Mouse (Mus musculus) cerebellum, adult 2 months (tissue): ENCODE data around the gene Fkbp8. TPM values are rescaled to one million over a fixed set of nuclear protein-coding genes. Genes with fewer than 3 reads are reported as not detected.

Experiments
- DNase-seq, 2 experiments: peaks; one replicate each; pipeline ENCODE4 v3.0.0; 2021
- H3K27ac ChIP-seq: fragments of 200-500 bp; 2 replicates; pipeline ENCODE4 v1.5.1; 2012; ENCODE audit warnings: low read length, control low read depth, inconsistent platforms; ENCODE audit not compliant: insufficient read depth
- H3K27me3 ChIP-seq: fragments of 200-500 bp; 2 replicates; pipeline ENCODE4 v1.6.1; 2012; ENCODE audit warnings: inconsistent platforms, mild to moderate bottlenecking, low read length, moderate library complexity; ENCODE audit not compliant: control insufficient read depth, insufficient read depth
- H3K4me1 ChIP-seq: fragments of 200-500 bp; 2 replicates; pipeline ENCODE4 v1.6.1; 2011; ENCODE audit warnings: low read length; ENCODE audit not compliant: control insufficient read depth, insufficient read depth
- H3K4me3 ChIP-seq: fragments of 200-500 bp; replicated peaks from 2 replicates; pipeline ENCODE3; 2011; ENCODE audit warnings: mild to moderate bottlenecking, low read depth, low read length, control low read depth; ENCODE audit not compliant: insufficient read depth
- CTCF ChIP-seq: fragments of 200-500 bp; IDR thresholded peaks from 2 replicates; pipeline ENCODE4 v1.5.1; 2011; ENCODE audit warnings: low read depth, mild to moderate bottlenecking, control low read depth, low read length, moderate library complexity, borderline replicate concordance; ENCODE audit not compliant: insufficient read depth
- POLR2A ChIP-seq: fragments of 200-500 bp; IDR thresholded peaks from 2 replicates; pipeline ENCODE4 v1.6.1; 2011; ENCODE audit warnings: low read length, control low read depth, borderline replicate concordance; ENCODE audit not compliant: insufficient read depth
- WGBS: fragments of 180-500 bp; shearing (Covaris S2); methylation state at CpG from one replicate; pipeline ENCODE4 v1.1.7; 2018; 5-methylcytosine and 5-hydroxymethylcytosine counted together
- polyA plus RNA-seq: library from polyadenylated mRNA; depleted of rRNA; stranded (reverse); fragments of >200 nt; gene quantifications from 2 replicates; pipeline ENCODE4 v1.2.3, GENCODE M21; 2012

The Fkbp8 gene
- polyA plus RNA-seq, 1 experiment, result 552 TPM

- Histone ChIP-seq H3K27ac (peak overlapping the region; percentile 48), H3K4me1 (peaks cover 11% of the 10 kb centered on the region), H3K4me3 (peak overlapping the region; percentile 61), H3K27me3 (no peaks in the 10 kb centered on the region)
- 1% methylated on average over 32 of the region's 32 CpGs for WGBS
- TF ChIP-seq POLR2A (0 out of 2 replicates have a peak, but pooled peaks have one; percentile 13), CTCF (no peak)
- DNase-seq, result peak; percentile 98 to 99
Observed at GRCm38 (mm10) chr8:70538633-70539076, 11.1 kb downstream of the Fkbp8 start.

- WGBS, result under 1% methylated on average over 58 of the region's 58 CpGs
- TF ChIP-seq CTCF, result no peak
- TF ChIP-seq POLR2A, result peak; percentile 67
- peak; percentile 98 for DNase-seq
- no peaks in the 10 kb centered on the region for H3K27me3 ChIP-seq
- H3K27ac ChIP-seq, result peak within 1 kb of the TSS; percentile 78
- H3K4me3 ChIP-seq, result peak within 1 kb of the TSS; percentile 61
- H3K4me1 ChIP-seq, result peaks cover 16% of the 10 kb centered on the region
Observed at GRCm38 (mm10) chr8:70539077-70539813, 11.7 kb downstream of the Fkbp8 start, which contains the start of gene Ell. Ell (plus strand) TSS chr8:70539457.

GRCm38 (mm10) chr8:70540013-70540506, 12.5 kb downstream of the Fkbp8 start:
- H3K4me1 ChIP-seq, result peaks cover 16% of the 10 kb centered on the region
- peak; percentile 38 to 41 for DNase-seq
- H3K4me3 ChIP-seq, result peak overlapping the region; percentile 61
- TF ChIP-seq POLR2A, result no peak
- TF ChIP-seq CTCF, result no peak
- whole genome bisulfite sequencing, result 2% methylated on average over 4 of the region's 4 CpGs
- H3K27me3 ChIP-seq, result no peaks in the 10 kb centered on the region
- H3K27ac ChIP-seq, result no peak overlapping the region

GRCm38 (mm10) chr8:70540507-70541071, 13.1 kb downstream of the Fkbp8 start:
- H3K27me3 ChIP-seq, result no peaks in the 10 kb centered on the region
- no peak overlapping the region for H3K27ac ChIP-seq
- peak overlapping the region; percentile 61 for H3K4me3 ChIP-seq
- DNase-seq, result no peak
- peaks cover 19% of the 10 kb centered on the region for H3K4me1 ChIP-seq
- 24% methylated on average over 7 of the region's 7 CpGs for WGBS
- TF ChIP-seq POLR2A (no peak), CTCF (no peak)

GRCm38 (mm10) chr8:70541081-70541480, 13.6 kb downstream of the Fkbp8 start:
- TF ChIP-seq CTCF (no peak), POLR2A (no peak)
- DNase-seq, result no peak
- no peaks in the 10 kb centered on the region for H3K27me3 ChIP-seq
- WGBS, result 51% methylated on average over 5 of the region's 5 CpGs
- peaks cover 19% of the 10 kb centered on the region for H3K4me1 ChIP-seq
- peak overlapping the region; percentile 26 for H3K4me3 ChIP-seq
- no peak overlapping the region for H3K27ac ChIP-seq

- Histone ChIP-seq H3K4me1 (peaks cover 27% of the 10 kb centered on the region), H3K27me3 (no peaks in the 10 kb centered on the region), H3K27ac (no peak overlapping the region), H3K4me3 (no peak overlapping the region)
- WGBS, result 70% methylated on average over 6 of the region's 6 CpGs
- TF ChIP-seq CTCF (peak; percentile 44; the same call in 1 of the 2 replicates), POLR2A (no peak)
- no peak for DNase-seq
Observed at GRCm38 (mm10) chr8:70544200-70544687, 16.7 kb downstream of the Fkbp8 start.

- Histone ChIP-seq H3K27ac (no peak overlapping the region), H3K27me3 (no peaks in the 10 kb centered on the region), H3K4me3 (no peak overlapping the region), H3K4me1 (peaks cover 34% of the 10 kb centered on the region)
- TF ChIP-seq POLR2A (no peak), CTCF (no peak)
- 78% methylated on average over 4 of the region's 4 CpGs for WGBS
- DNase-seq, result no peak
Observed at GRCm38 (mm10) chr8:70546412-70546811, 18.9 kb downstream of the Fkbp8 start.
